Mouse (Mus musculus) gastrocnemius, postnatal 4 days (tissue): ENCODE measurements around the gene Haspin. TPM values are rescaled to one million over a fixed set of nuclear protein-coding genes. Genes with fewer than 3 reads are reported as not detected.
A peak's percentile ranks its signal among the peaks of the same experiment; 100 is the strongest.

Experiments
- DNase-seq, 2 experiments: peaks; one replicate each; pipeline ENCODE4 v3.0.0; 2021 to 2022; ENCODE audit warnings: low spot score in 2 of 2, mixed read lengths in 2 of 2
- long read RNA-seq, 2 experiments: library from polyadenylated mRNA; stranded (forward); transcript quantifications; one replicate each; pipeline ENCODE4 v2.0.0; 2021
- total RNA-seq, 2 experiments: library from RNA; stranded (reverse); gene quantifications; 2 replicates each; pipeline ENCODE4 v1.2.3; 2021

Haspin gene
- total RNA-seq: 1 to 10 TPM; 2.9 to 3.0 TPM
- long read RNA-seq, experiment 1, partial matches to known transcripts: 0 of 4 reads
- long read RNA-seq, experiment 1, other reads (novel, unspliced or antisense): 0 of 4 reads
- long read RNA-seq, experiment 2, transcript Haspin-201 (1 exons, 2,810 nt): major isoform, 7 of 7 reads
- long read RNA-seq, experiment 2, partial matches to known transcripts: 0 of 7 reads
- long read RNA-seq, experiment 2, other reads (novel, unspliced or antisense): 0 of 7 reads

GRCm38 (mm10) chr11:73137591-73138501 is at the start of gene Haspin:
Haspin (minus strand) TSS chr11:73138294.
- DNase-seq: peak; percentile 92 to 94

GRCm38 (mm10) chr11:73187231-73187630 is 49.1 kb upstream of the Haspin start:
- no peak for DNase-seq

GRCm38 (mm10) chr11:73185872-73186615 is 48.0 kb upstream of the Haspin start:
- no peak for DNase-seq

- DNase-seq: no peak
These were observed 39.8 kb upstream of the Haspin start for GRCm38 (mm10) chr11:73177895-73178294.

- DNase-seq: peak; percentile 83 to 89
These were observed 39.4 kb upstream of the Haspin start for GRCm38 (mm10) chr11:73177509-73177875.

- DNase-seq: peak; percentile 93 to 97
These were observed 38.8 kb upstream of the Haspin start, which contains the start of the genes Emc6 and Tax1bp3 for GRCm38 (mm10) chr11:73176608-73177508. Emc6 (minus strand) TSS chr11:73177037. Tax1bp3 (plus strand) TSS chr11:73177083.

GRCm38 (mm10) chr11:73176186-73176585 is 38.1 kb upstream of the Haspin start:
- no peak for DNase-seq

GRCm38 (mm10) chr11:73175612-73176011 is 37.5 kb upstream of the Haspin start:
- DNase-seq: no peak

GRCm38 (mm10) chr11:73172186-73172585 is 34.1 kb upstream of the Haspin start:
- DNase-seq: peak in 1 of 2 experiments; percentile 42

- DNase-seq: peak in 1 of 2 experiments; percentile 62
These were observed 31.1 kb upstream of the Haspin start for GRCm38 (mm10) chr11:73169231-73169630.

- DNase-seq: no peak
These were observed 30.5 kb upstream of the Haspin start for GRCm38 (mm10) chr11:73168576-73168975.

- no peak for DNase-seq
These were observed 30.0 kb upstream of the Haspin start for GRCm38 (mm10) chr11:73168071-73168470.

GRCm38 (mm10) chr11:73162284-73162683 is 24.2 kb upstream of the Haspin start:
- no peak for DNase-seq

GRCm38 (mm10) chr11:73161616-73162015 is 23.5 kb upstream of the Haspin start:
- DNase-seq: no peak

GRCm38 (mm10) chr11:73160811-73161200 is 22.7 kb upstream of the Haspin start:
- peak in 1 of 2 experiments; percentile 41 for DNase-seq

GRCm38 (mm10) chr11:73159957-73160810 is 22.1 kb upstream of the Haspin start, which contains the start of gene P2rx5:
P2rx5 (plus strand) TSS chr11:73160421.
- DNase-seq: peak in 1 of 2 experiments; percentile 61

- DNase-seq: no peak
These were observed 17.0 kb upstream of the Haspin start for GRCm38 (mm10) chr11:73155071-73155470.

GRCm38 (mm10) chr11:73148209-73148608 is 10.1 kb upstream of the Haspin start:
- no peak for DNase-seq

- DNase-seq: no peak
These were observed 8.9 kb upstream of the Haspin start for GRCm38 (mm10) chr11:73146975-73147365.
